Mouse (Mus musculus) urinary bladder, postnatal 14 days (tissue): ENCODE results near the gene Daw1.

Source experiments
- DNase-seq: peaks from one replicate; pipeline ENCODE4 v3.0.0; 2021; ENCODE audit warnings: low spot score

Gene Daw1

GRCm38 (mm10) chr1:83159603-83160002 lies at the start of gene Daw1:
Gene Daw1 (plus strand): TSS chr1:83159752.
- peak; percentile 70 for DNase-seq

- DNase-seq, result no peak
Observed at GRCm38 (mm10) chr1:83110992-83111391, 48.6 kb upstream of the Daw1 start.

GRCm38 (mm10) chr1:83111726-83112125 lies 47.8 kb upstream of the Daw1 start:
- DNase-seq, result no peak

- DNase-seq, result no peak
Observed at GRCm38 (mm10) chr1:83116447-83117137, 43.0 kb upstream of the Daw1 start, which contains the start of gene Ccl20. Gene Ccl20 (plus strand): TSS chr1:83116766.

- DNase-seq, result no peak
Observed at GRCm38 (mm10) chr1:83117217-83117616, 42.3 kb upstream of the Daw1 start.

- no peak for DNase-seq
Observed at GRCm38 (mm10) chr1:83117661-83118060, 41.9 kb upstream of the Daw1 start.

GRCm38 (mm10) chr1:83119903-83120302 lies 39.6 kb upstream of the Daw1 start:
- no peak for DNase-seq

- no peak for DNase-seq
Observed at GRCm38 (mm10) chr1:83120312-83120711, 39.2 kb upstream of the Daw1 start.

GRCm38 (mm10) chr1:83123201-83123600 lies 36.4 kb upstream of the Daw1 start:
- peak; percentile 32 for DNase-seq

GRCm38 (mm10) chr1:83135829-83136228 lies 23.7 kb upstream of the Daw1 start:
- peak; percentile 64 for DNase-seq

GRCm38 (mm10) chr1:83137847-83138246 lies 21.7 kb upstream of the Daw1 start:
- DNase-seq, result peak; percentile 16

GRCm38 (mm10) chr1:83138721-83139120 lies 20.8 kb upstream of the Daw1 start:
- DNase-seq, result no peak

GRCm38 (mm10) chr1:83141510-83141909 lies 18.0 kb upstream of the Daw1 start:
- no peak for DNase-seq

- DNase-seq, result no peak
Observed at GRCm38 (mm10) chr1:83142055-83142454, 17.5 kb upstream of the Daw1 start.

- DNase-seq, result no peak
Observed at GRCm38 (mm10) chr1:83146547-83146946, 13.0 kb upstream of the Daw1 start.

GRCm38 (mm10) chr1:83150227-83150626 lies 9.3 kb upstream of the Daw1 start:
- no peak for DNase-seq

- no peak for DNase-seq
Observed at GRCm38 (mm10) chr1:83152961-83153360, 6.6 kb upstream of the Daw1 start.

- peak; percentile 18 for DNase-seq
Observed at GRCm38 (mm10) chr1:83156876-83157275, 2.7 kb upstream of the Daw1 start.

GRCm38 (mm10) chr1:83161658-83162057 lies 2.1 kb downstream of the Daw1 start:
- DNase-seq, result no peak

GRCm38 (mm10) chr1:83164027-83164426 lies 4.5 kb downstream of the Daw1 start:
- DNase-seq, result no peak

GRCm38 (mm10) chr1:83169158-83169557 lies 9.6 kb downstream of the Daw1 start:
- DNase-seq, result no peak

GRCm38 (mm10) chr1:83175985-83176384 lies 16.4 kb downstream of the Daw1 start:
- no peak for DNase-seq

GRCm38 (mm10) chr1:83179531-83179930 lies 20.0 kb downstream of the Daw1 start:
- DNase-seq, result no peak

- DNase-seq, result no peak
Observed at GRCm38 (mm10) chr1:83181418-83181817, 21.9 kb downstream of the Daw1 start.
